Mouse (Mus musculus) thymus, postnatal 36 days (tissue): ENCODE measurements at regions not wholly inside any gene's neighbourhood (a gene's known extent, or its start where the extent isn't known, plus 50 kb on each side); places are given as distances from the start of the nearest gene placed in this dataset.

Experiments
- DNase-seq, 2 experiments: peaks; one replicate each; pipeline ENCODE4 v3.0.0; 2022; ENCODE audit warnings: mixed read lengths in 2 of 2

DNA sequence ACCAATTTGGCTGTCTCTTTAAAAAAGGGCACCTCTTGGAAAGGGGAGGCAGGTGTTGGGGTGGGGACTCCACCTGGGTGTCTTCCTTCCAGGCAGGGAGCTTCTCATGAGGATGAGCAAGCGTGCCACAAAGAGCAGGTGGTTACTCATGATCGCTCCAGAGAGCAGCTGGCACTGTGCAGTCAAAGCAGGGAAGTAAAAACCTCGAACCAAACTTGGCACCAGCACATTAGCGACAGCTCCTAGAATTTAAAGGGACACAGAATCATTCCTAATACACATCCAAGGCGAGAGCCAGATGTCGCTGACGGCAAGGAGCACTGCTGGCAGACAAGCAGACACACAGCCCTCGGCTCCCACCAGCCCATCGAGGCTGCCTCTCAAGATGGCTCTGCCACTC lies 70.4 kb downstream of the Irx5 start:
- no peak for DNase-seq

DNA sequence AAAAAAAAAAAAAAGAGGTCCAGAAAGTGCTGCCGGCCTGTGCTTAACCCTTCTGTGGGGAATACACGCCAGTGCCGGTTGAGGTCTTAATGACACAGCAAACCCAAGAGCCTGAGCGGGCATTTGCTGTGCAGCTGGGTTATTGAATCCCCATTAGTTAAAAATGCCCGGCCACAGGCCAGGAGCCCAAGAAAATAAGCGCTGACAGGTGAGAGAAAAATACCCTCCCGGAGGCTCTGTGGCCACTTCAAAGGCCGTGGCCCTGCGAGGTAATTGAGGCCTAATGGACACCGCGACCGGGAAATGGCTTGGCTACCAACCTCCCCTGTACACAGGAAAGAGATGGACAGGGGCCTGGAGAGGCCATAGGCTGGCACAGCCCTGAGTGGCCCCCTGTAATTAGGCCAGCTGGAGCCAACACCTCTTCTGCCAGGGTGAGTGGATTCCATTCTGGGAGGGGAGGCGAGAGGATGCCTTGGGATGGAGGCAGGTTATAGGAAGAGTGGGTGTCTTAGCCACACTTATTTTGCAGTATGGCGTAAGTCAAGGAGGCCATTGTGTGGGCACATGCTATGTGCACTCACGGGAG lies 79.7 kb downstream of the Irx5 start:
- no peak for DNase-seq

DNA sequence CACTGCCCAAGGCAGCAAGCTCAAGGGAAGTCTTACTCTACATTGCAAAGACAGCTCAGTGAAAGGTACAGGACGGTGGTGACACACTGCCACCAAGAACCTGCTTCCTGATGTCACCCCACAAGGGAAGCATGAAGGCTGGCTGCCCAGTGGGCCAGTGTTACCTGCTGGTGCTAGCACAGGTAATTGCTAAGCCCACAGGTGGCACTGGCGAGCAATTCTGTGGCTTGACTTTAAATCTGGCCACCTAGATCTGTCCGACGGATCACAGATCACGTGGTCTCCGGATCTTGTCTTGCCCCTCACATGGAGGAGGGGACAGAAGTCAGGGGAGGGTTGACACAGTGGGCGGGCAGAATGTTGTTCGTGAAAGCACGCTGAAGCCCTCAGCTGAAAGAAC lies 80.9 kb downstream of the Irx5 start:
- no peak for DNase-seq

DNA sequence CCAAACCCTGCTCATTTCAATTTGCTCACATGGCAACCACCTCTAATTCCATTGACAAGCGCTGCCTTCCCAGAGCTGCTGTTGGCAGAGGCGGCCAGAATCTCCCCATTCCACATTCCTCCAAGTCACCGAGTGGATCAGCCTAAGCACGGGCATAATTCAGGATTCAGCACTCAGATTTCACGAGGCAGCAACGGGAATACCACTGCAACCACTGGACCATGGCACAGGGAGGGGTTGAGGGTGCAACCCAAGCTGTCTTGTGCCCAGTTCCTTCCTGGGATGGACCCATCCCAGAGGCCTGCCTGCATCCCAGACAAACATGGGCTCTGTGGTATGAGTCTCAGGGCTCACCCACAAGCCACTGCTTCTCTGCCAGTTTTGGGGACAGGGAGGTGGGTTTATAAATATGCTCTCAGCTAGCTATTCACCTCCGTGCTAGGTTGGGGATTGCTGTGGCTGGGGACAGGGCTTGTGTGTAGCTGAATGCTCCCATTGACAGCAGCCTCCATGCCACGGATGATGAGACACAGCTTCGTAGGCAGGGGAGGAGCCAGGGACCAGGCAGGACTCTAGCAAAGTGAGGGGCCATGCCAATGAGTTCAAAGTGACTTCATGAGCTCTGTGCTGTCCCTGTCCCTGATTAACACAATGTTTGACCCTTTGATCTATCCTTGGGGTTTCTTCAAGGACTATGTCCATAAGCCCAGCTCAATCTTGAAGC lies 82.5 kb downstream of the Irx5 start:
- DNase-seq = no peak

DNA sequence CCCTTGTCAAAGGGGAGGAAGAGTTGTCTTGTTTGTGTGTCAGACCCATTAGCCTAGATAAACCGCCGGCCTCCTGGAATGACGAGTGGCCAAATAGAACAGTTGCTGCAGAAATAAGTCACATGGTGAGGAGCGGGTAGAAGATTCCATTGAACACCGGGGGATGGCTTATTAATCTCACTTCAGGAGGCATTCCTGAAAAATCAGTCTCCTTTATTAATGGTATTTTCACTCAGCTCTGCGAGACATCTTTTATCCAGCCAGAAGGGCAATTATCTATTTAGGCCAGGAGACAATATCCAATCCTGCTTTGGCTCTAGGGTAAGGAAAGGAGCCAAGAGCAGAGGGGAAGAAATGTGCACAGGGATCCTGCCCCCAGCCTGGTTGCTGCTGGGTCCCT lies 84.7 kb downstream of the Irx5 start:
- no peak for DNase-seq

DNA sequence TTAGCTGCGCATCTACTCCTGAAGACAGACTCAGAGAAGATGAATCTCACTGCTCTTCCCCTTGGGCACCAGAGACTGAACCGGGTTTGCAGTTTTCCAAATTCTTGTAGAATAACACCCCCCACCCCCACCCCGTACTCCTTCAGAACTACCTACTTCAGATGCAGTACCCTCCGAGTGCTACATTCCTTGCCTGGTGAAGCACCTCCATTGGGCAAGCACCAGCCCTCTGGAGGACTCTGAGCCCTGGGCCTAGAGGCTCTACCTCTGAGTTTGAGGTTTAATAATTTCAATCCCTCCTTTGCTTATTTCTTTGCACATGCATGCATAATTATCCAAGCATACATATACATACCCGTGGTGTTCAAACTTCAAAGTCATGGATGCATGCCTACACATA lies 101.9 kb downstream of the Irx5 start:
- no peak for DNase-seq

DNA sequence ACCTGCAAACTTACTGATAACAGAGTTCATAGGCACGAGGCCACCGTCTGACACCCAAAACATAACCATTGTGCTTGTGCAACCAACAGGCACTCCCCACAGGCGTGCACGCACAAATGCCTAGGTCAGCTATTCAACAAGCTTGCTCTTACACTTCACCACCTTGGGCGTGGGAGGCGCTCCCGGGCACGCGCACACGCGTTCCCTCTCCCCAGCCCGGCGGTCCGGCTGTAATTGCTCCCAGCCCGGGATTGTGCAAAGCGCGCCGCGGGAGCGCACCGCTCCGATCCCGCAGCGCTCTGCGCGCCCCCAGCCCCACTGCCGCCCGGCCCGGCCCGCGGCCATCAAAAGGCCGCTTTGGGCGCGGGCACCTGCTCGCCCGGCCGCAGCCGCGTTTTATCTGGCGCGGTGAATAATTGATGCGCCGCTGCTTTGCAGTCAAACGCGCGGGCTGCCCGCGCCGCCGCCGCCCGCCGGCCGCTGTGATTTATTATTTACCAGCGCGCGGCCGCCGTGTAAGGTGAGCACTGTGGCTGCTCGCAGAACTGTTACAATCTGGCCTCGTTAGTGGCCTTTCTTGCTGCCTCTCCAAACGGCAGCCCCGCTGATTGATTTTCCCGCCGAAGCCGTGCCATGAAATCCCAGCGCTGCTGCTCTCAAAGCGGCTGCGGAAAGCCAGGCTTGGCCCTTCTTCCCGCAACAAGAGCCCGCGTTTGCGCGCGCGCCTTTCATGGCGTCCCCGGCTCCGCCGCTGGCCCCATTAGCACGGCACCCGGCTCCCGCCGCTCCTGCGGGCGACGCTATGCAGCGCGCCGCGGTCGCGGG lies 102.9 kb downstream of the Irx5 start:
- no peak for DNase-seq

DNA sequence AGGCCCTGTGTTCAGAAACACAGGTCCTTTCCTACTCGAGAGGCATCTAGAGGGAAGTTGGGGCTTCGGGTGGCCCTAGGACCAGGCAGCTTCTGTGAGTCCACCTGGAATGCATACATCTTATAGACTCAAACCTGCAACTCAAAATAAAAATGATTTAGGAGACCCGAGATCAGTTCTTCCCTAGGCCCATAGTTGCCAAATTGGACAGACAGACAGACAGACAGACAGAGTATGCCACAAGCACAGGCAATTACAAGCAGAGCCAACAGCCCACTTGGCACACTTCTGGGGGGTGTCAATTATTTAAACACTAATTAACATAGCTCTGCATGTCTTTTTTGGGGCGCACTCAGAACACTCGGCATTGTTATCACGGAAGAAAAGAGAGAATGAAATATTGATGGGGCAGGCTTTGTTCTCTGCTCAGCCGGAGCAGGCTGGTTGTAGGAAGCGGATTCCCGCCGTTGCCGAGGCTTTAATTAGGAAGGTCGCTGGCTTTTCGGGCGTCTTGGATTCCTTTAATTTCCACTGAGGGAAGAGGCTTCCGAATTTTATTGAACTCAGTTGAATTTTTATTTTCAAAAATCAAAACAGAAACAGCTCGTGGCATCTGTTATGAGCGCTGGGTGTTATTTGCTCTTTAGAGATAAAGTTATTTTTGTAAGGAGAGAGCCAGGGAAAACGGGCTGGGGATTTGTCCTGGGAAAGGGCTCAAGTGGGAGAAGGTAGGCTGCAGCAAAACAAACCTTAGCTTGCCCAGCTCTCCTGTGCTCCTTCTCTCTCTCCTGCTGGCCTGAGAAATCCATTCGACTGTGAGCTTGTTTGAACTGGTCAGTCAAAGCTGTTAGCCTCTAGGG lies 111.9 kb downstream of the Irx5 start:
- no peak for DNase-seq

DNA sequence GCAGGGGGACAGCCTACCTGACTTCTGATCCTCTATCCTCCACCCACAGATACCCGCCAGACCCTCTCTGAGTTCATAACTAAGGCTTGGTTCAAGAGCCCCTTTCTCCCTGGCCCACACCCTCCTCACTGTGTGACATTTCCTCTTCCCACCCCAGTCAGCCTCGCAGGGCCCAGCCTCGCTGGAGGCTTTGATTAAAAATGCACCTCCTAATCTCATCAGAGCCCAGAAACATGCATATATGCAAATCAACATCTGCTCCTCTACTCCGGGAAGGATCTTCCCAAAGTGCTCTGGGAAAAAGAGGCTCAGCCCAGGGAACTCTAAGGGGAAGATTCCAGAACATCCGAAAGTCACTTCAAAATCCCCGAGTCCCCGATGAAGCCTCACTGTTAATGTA lies 114.8 kb downstream of the Irx5 start:
- DNase-seq = no peak

DNA sequence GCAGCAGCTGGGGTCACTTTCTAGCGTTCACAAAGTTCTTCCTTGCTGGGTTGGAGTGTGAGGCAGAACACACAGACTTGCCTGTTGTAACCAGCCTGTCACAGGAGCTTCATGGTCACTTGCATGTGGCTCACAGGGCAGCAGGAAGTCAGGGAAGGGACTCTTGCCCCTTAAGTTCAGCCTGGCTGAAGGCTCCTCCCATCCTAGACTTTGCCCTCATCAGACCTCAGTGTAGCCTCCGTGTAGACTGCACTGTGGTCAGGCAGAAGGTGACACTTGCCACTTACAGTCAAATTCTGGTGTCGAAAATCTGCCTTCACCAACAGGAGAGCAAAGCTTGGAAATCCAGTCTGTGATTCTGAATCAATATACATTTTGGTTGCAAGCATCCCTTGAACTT lies 115.4 kb downstream of the Irx5 start:
- no peak for DNase-seq

DNA sequence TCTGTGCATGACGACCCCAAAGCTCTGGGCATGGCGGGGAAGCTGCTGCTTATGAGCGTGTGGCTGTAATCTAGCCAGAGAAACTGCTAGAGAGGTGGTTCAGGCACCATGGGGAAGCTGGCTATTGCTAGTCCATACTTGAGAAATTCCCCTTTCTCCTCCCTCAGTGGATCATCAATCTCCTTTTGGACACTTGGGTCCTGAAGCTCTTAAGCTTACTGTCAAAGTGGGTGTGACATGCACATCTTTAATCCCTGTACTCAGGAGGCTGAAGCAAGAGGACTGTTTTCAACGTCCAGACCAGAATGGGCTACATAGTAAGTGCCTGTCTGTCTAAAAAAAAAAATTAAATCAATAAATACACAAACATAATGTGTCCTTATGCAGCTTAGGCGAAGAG lies 125.0 kb downstream of the Irx5 start:
- no peak for DNase-seq

DNA sequence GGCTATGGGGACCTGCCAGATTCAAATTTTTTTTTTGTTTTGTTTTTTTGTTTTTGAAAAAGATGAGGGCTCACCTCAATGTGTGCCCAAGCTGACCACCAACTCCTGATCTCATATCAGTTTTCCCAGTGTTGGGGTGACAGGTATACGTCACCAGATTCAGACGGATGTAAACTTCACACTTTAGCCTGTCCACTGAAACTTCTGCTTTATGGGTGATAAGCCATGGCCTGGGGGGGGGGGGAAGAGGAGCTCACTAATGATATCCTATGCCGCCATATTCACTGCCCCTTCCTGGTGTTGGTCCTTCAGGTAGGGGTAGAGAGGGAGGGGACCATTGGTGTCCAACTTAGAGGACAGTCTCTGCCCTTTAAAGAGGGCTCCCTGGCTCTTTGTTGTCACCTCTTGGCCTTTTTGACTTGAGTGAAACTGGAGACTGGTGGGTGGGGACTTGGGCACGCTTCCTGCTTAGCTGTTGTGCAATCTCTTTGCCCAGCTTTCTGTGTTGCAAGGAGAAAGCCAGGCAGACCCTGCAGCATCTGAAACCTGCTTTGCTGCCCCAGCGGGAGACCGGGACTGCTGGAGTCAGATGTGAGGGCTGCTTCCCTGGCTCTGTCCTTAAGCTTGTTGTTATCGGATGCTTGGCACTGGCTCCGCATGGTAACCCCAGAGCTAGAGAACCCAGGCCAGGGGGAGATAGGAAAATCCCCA lies 125.8 kb downstream of the Irx5 start:
- DNase-seq = no peak

DNA sequence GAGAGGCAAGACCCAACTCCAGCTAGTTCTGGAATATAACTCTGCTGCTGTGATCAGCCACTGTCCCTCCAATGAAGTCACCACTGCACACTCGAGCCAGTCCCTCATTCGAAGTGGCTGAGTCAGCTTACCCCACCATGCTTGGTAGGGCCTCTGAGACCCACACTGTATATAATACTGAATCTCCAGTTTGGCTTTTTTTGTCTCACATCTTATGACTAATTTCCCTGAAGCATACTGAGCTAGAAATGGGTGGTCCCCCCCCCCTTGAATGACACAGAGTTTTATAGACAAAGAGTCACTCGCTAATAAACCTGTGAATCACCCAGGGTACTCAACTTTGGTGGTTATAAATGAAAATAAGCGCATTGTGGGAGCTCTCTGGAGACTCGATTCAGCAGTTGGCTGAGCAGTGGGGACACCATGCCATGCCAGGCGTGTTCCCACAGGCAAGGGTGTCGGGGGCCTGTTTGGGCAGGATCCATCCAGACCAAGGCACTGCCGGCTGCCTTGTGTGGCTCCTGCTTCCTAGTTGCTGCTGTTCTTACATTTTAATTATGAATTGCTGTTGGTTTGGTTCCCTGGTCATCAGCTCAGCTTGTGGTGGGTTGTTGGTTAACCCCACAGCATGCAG lies 131.2 kb downstream of the Irx5 start:
- DNase-seq = no peak

DNA sequence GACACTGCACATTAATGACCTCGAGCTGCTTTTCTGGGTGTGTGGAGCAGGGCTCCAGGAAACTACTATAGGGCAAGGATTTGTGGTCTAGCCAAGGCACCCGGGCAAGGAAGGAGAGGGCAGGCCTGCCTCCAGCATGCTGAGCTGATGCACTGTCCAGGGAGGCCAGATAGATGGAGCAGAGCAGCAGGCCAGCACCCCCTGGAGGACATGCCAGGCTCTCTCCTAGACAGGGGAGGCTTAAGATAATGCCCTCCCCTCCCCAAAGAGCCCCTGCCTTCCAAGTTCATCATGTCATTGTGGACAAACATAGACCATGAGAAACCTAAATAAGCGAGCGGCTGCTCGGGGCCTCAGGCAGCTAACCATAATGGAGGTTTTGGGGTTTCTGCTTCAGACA lies 134.1 kb downstream of the Irx5 start:
- DNase-seq = no peak

DNA sequence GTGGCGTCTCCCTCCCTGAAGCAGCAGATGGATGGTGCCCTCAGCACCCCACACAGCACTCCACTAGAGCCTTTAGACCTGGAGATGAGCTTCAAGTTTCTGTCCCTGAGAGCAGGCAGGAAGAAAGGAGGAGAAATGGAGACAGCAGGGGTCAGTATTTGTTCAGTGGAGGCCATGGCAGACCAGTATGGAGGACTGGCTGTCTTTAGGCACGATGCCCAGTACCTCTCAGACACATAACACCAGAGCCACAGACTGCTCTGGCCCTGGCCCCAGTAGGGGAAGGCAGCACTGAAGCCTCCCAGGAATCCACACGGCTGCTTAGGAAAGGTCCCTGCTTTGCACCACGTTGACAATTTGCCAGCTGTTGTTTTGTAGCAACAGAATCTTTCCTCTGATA lies 136.0 kb downstream of the Irx5 start:
- DNase-seq = no peak

DNA sequence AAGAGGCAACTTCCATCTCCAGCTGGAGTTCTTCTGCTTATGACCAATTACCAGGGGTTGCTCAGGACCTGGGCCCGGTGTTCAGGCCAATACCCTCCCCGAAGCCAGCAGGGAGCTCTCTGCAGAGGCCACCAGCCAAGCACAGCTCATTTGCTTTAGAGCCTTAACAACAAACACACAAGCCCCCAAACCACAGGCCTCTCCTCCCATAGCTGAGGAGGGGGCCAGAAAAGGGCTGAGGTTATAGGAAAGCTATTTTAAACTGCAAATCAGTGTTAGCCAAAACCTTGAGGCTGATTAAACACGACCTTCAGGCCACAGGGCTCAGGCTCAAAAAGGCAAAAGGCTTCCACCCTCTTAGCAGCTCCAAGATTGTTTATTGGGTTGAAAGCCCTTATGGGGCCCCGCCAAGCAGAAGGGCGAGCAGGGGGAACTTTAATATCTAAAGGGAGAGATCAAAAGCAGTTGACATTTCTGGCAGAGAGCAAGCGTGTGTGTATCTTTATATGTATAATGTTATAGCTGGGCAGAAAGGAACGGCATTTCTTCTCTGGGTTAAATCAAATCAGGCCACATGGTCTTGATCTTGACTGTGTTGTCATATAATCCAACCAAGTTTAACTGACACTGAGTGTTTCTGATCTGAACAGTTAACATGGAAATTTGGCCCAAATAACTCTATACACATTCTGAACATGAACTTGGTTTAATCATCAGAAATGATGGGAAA lies 148.3 kb downstream of the Irx5 start:
- no peak for DNase-seq

DNA sequence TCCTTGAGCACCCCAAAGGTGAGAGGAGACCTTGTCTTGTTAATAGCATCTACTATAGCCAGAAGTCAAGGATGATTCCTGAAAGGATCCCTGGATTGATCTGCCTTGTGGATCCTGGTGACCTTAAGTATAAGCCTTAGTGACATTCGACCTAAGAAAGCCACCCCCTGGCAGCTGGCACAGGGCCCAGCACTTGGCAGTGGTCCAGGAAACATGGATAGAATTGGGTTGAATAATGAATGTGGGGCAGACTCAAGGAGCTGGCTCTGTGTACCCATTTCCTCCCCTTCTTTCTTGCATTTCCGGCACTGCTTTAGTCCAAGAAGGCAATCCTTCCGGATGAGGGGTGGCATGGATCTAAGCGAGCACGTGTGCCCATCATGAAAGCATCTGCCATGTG lies 149.0 kb downstream of the Irx5 start:
- peak; percentile 7 to 22 for DNase-seq

DNA sequence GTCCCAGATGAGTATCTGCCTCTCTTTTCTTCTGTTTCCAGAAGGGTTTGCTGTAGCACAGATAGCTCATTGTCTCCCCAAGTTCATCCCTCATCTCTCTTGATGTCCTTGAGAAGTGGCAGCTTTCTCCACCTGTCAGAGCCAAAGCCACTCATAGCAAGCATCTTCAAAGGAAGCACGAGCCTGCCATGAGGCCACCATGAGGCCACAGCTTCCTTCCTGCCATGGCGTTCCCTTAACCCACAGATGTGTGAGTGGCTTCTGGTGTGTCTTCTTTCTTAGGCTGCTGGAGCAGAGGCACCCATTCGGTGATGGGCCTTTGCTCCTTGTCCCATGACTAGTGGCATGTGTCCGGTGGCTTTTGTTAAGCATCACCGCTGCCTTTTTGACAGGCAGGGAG lies 149.5 kb downstream of the Irx5 start:
- peak; percentile 45 to 59 for DNase-seq

DNA sequence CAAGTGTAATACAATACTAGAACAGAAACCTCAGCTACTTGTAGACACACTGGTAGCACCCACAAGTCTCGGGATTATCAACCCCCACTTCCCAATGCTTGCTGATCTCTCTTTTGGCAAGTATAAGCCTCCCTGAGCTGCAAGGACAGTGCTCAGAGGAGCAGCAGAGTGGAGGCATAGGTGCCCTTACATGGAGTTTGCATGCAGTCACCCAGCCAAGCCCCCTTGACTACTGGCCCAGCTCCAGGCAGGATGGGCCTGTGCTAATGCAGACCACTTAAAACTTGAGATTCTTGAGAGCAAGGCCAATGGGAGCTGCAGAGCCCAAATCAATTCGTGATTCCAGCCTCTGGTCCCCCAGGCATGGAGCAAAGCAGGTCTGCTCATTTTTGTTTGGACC lies 158.0 kb downstream of the Irx5 start:
- no peak for DNase-seq

DNA sequence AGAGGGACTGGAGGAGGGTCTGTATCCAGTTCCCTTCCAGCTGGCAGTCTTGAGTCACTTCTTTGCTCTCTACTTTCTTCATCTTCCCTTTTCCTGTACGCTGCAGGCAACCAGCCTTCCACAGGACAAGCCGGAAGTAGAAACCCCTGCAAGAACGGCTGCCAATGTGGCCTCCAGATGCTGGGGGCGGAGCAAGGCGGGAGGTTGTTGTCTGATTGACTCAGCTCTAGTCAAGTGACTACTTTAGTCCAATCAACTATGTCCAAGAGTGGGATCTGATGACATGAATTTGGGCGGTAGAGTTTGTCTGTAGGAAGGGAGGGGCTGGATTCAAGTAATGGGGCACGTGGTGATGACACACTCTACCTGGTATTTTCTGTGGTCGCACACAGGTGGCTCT lies 156.1 kb upstream of the Irx6 start:
- no peak for DNase-seq

DNA sequence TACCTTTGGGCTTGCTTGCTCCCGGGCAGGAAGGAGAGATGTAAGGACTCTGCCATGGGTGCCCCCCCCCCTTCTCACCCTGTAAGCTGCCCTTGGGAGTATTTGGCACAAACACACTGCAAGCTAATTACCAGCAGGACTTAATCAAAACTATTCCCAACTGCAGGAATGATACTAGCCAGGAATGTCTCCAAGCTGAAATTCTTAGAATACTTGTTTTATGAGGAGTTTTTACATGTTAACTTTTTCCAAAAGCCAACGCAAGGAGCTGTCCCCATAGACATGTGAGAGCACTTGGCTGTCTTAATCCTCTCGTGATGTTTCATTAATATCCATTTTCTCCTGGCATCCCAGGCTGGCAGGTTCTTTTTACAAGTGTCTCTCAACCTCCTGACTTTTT lies 155.6 kb upstream of the Irx6 start:
- DNase-seq = no peak
